Mouse (Mus musculus) C2C12 (cell line): ENCODE measurements at regions not wholly inside any gene's neighbourhood (a gene's known extent, or its start where the extent isn't known, plus 50 kb on each side); places are given as distances from the start of the nearest gene placed in this dataset.

Source experiments
- H3K27me3 ChIP-seq: one replicate; pipeline ENCODE4 v1.6.1; 2011; ENCODE audit not compliant: control insufficient read depth, insufficient read depth, insufficient read length
- H3K36me3 ChIP-seq: one replicate; pipeline ENCODE4 v1.6.1; 2011; ENCODE audit not compliant: control insufficient read depth, insufficient read depth
- H3K4me3 ChIP-seq: one replicate; pipeline ENCODE4 v1.5.1; 2011; ENCODE audit warnings: mild to moderate bottlenecking, control low read depth; ENCODE audit not compliant: poor library complexity, insufficient read depth, severe bottlenecking
- H3K79me2 ChIP-seq: one replicate; pipeline ENCODE4 v1.6.1; 2011; ENCODE audit not compliant: control insufficient read depth, insufficient read depth
- H3K79me3 ChIP-seq: one replicate; pipeline ENCODE4 v1.6.1; 2011; ENCODE audit warnings: low read depth, control low read depth
- H3ac ChIP-seq: one replicate; pipeline ENCODE3; 2011; ENCODE audit warnings: low read depth; ENCODE audit not compliant: control insufficient read depth, insufficient read length
- CEBPB ChIP-seq: IDR thresholded peaks from one replicate; pipeline ENCODE4 v1.6.1; 2011; ENCODE audit warnings: low read depth, mild to moderate bottlenecking, control low read depth, moderate library complexity
- CTCF ChIP-seq: IDR thresholded peaks from one replicate; pipeline ENCODE4 v1.5.1; 2011; ENCODE audit not compliant: control insufficient read depth, insufficient read depth, insufficient read length
- FOSL1 ChIP-seq: IDR thresholded peaks from one replicate; pipeline ENCODE4 v1.8.0; 2011; ENCODE audit warnings: mild to moderate bottlenecking, low read length; ENCODE audit not compliant: poor library complexity, insufficient read depth, severe bottlenecking
- MAX ChIP-seq: IDR thresholded peaks from one replicate; pipeline ENCODE4 v1.6.1; 2011; ENCODE audit warnings: mild to moderate bottlenecking, control low read depth
- MYOD1 ChIP-seq: IDR thresholded peaks from one replicate; pipeline ENCODE4 v1.6.1; 2011; ENCODE audit warnings: low read depth; ENCODE audit not compliant: control insufficient read depth, insufficient read length
- MYOG ChIP-seq: IDR thresholded peaks from one replicate; pipeline ENCODE4 v1.6.1; 2011; ENCODE audit not compliant: control insufficient read depth, insufficient read length; ENCODE audit errors: extremely low read depth
- USF1 ChIP-seq: IDR thresholded peaks from one replicate; pipeline ENCODE4 v1.6.1; 2011; ENCODE audit warnings: low read depth, mild to moderate bottlenecking, control low read depth, moderate library complexity

- no peaks in the 10 kb centered on the region for H3K79me3 ChIP-seq
- no peaks in the 10 kb centered on the region for H3K79me2 ChIP-seq
- TF ChIP-seq FOSL1 (no peak), USF1 (no peak), MAX (no peak), MYOD1 (no peak), CEBPB (no peak), MYOG (no peak), CTCF (no peak)
- no peaks in the 10 kb centered on the region for H3K36me3 ChIP-seq
- no peak overlapping the region for H3ac ChIP-seq
- no peaks in the 10 kb centered on the region for H3K27me3 ChIP-seq
- no peak overlapping the region for H3K4me3 ChIP-seq
These were observed 738.4 kb upstream of the Chrm3 start for GRCm38 (mm10) chr13:11098899-11099585.

GRCm38 (mm10) chr13:11092911-11093310, 732.3 kb upstream of the Chrm3 start:
- no peaks in the 10 kb centered on the region for H3K79me2 ChIP-seq
- no peaks in the 10 kb centered on the region for H3K27me3 ChIP-seq
- H3K79me3 ChIP-seq, result no peaks in the 10 kb centered on the region
- no peak overlapping the region for H3K4me3 ChIP-seq
- H3ac ChIP-seq, result no peak overlapping the region
- H3K36me3 ChIP-seq, result no peaks in the 10 kb centered on the region
- no peak for TF ChIP-seq FOSL1
- no peak for TF ChIP-seq USF1
- no peak for TF ChIP-seq CTCF
- no peak for TF ChIP-seq CEBPB
